Mouse (Mus musculus): Measurements from ENCODE around the gene Gm14190. TPM values are rescaled to one million over a fixed set of nuclear protein-coding genes. Genes with fewer than 3 reads are reported as not detected.
"Not testable (repeated sequence)": the region's sequence is repeated elsewhere in the genome, so short reads cannot be mapped to it uniquely, and the experiment has no call there.

Gene Gm14190
- not detected in 2 replicates for polyA plus RNA-seq (2015; fragmentation: Nextera tagmentation; extraction: Ambion mirVana)

DNA sequence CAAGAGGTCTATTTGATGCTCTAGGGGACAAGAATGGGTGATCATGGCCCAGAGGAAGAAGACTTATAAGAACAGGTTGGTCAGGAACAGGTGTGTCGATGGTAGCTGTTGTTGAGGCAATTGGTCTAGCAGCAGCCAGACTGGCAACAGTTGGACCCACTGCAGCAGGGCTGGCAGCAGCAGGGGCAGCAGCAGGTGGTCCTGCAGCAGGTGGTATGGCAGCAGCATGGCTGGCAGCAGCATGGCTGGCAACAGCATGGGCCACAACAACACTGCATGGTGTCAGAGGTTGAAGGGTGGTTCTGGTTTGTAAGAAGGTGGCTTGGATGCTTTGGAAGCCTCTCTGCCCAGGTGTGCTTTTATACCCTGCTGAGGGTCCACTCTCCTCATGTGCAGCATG lies at the start of gene Gm14190:
Gene Gm14190 (minus strand): TSS at position 278 of the 400 bp plus-strand sequence.
- Histone ChIP-seq H3K4me1 (no peaks in the 10 kb centered on the region), H3K4me3 (replicated peaks) (no peak within 1 kb of the TSS), H3K9ac (no peak within 1 kb of the TSS), H3K27ac (replicated peaks) (no peak within 1 kb of the TSS), H3K4me2 (replicated peaks) (no peak within 1 kb of the TSS), H3K36me3 (no peaks in the 10 kb centered on the region), H3K9me3 (replicated peaks) (no peaks in the 10 kb centered on the region), H3K27me3 (no peaks in the 10 kb centered on the region)
- no peak for ATAC-seq (ENCODE audit: insufficient number of reproducible peaks, low FRiP score, low TSS enrichment, low read depth)
- 86% methylated on average over 1 of the region's 1 CpGs for WGBS

- H3K27ac ChIP-seq (replicated peaks): no peak within 1 kb of the TSS
- H3K9ac ChIP-seq: no peak within 1 kb of the TSS
- no peaks in the 10 kb centered on the region for H3K36me3 ChIP-seq
- H3K27me3 ChIP-seq: no peaks in the 10 kb centered on the region
- H3K9me3 ChIP-seq (replicated peaks): no peaks in the 10 kb centered on the region
- H3K4me2 ChIP-seq (replicated peaks): no peak within 1 kb of the TSS
- WGBS: 56% methylated on average over 2 of the region's 2 CpGs
- no peaks in the 10 kb centered on the region for H3K4me1 ChIP-seq
- ATAC-seq (ENCODE audit: insufficient number of reproducible peaks, low FRiP score, low TSS enrichment, low read depth): no peak
- H3K4me3 ChIP-seq (replicated peaks): no peak within 1 kb of the TSS
Measured at GRCm38 (mm10) chr11:99734190-99734589, 43.6 kb upstream of the Gm14190 start, which contains the start of gene Gm14180. Gene Gm14180 (minus strand): TSS chr11:99734290.

GRCm38 (mm10) chr11:99724061-99724460 lies 33.5 kb upstream of the Gm14190 start:
- 67% methylated on average over 2 of the region's 2 CpGs for WGBS
- no peaks in the 10 kb centered on the region for H3K27me3 ChIP-seq
- ATAC-seq (ENCODE audit: insufficient number of reproducible peaks, low FRiP score, low TSS enrichment, low read depth): no peak
- H3K4me1 ChIP-seq: no peaks in the 10 kb centered on the region
- H3K9me3 ChIP-seq (replicated peaks): no peaks in the 10 kb centered on the region
- no peak overlapping the region for H3K4me3 ChIP-seq (replicated peaks)
- H3K4me2 ChIP-seq (replicated peaks): no peak overlapping the region
- H3K36me3 ChIP-seq: no peaks in the 10 kb centered on the region
- H3K9ac ChIP-seq: no peak overlapping the region
- H3K27ac ChIP-seq (replicated peaks): no peak overlapping the region

DNA sequence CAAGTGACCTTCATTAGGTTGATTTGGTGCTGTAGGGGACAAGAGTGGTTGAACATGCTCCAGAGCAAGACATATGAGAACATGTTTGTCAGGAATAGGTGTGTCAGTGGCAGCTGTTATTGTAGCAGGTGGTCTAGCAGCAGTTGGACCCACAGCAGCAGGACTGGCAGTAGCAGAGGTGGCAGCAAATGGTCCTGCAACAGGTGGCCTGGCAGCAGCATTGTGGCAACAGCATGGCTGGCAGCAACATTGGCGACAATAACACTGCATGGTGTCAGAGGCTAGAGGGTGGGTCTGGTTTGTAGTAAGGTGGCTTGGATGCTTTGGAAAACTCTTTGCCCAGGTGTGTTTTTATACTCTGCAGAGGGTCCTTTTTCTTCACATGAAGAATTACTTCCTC lies 28.2 kb upstream of the Gm14190 start:
- Histone ChIP-seq H3K27ac (replicated peaks) (no peak overlapping the region), H3K4me1 (no peaks in the 10 kb centered on the region), H3K4me2 (replicated peaks) (no peak overlapping the region), H3K36me3 (no peaks in the 10 kb centered on the region), H3K9me3 (replicated peaks) (no peaks in the 10 kb centered on the region), H3K9ac (no peak overlapping the region), H3K4me3 (replicated peaks) (no peak overlapping the region), H3K27me3 (no peaks in the 10 kb centered on the region)
- ATAC-seq (ENCODE audit: insufficient number of reproducible peaks, low FRiP score, low TSS enrichment, low read depth): no peak
- 86% methylated on average over 1 of the region's 1 CpGs for WGBS

DNA sequence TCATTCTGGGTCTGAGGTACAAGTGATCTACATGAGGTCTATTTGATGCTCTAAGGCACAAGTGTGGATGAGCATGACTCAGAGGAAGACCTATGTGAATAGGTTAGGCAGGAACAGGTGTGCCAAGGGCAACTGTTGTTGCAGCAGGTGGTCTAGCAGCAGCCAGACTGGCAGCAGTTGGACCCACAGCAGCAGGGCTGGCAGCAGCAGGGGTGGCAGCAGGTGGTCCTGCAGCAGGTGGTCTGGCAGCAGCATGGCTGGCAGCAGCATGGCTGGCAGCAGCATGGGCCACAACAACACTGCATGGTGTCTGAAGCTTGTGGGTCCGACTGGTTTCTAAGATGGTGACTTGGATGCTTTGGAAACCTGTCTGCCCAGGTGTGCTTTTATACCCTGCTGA lies 5.3 kb downstream of the Gm14190 start:
- not testable (repeated sequence) for H3K4me1 ChIP-seq; H3K27ac ChIP-seq (replicated peaks); H3K4me2 ChIP-seq (replicated peaks); H3K4me3 ChIP-seq (replicated peaks); H3K27me3 ChIP-seq; H3K9me3 ChIP-seq (replicated peaks); ATAC-seq (ENCODE audit: insufficient number of reproducible peaks, low FRiP score, low TSS enrichment, low read depth); H3K36me3 ChIP-seq; H3K9ac ChIP-seq
- 75% methylated on average over 1 of the region's 1 CpGs for WGBS

- H3K36me3 ChIP-seq: no peaks in the 10 kb centered on the region
- no peak for ATAC-seq (ENCODE audit: insufficient number of reproducible peaks, low FRiP score, low TSS enrichment, low read depth)
- no peaks in the 10 kb centered on the region for H3K9me3 ChIP-seq (replicated peaks)
- H3K27me3 ChIP-seq: no peaks in the 10 kb centered on the region
- H3K27ac ChIP-seq (replicated peaks): no peak overlapping the region
- no peak overlapping the region for H3K9ac ChIP-seq
- no peaks in the 10 kb centered on the region for H3K4me1 ChIP-seq
- H3K4me2 ChIP-seq (replicated peaks): no peak overlapping the region
- H3K4me3 ChIP-seq (replicated peaks): no peak overlapping the region
- 78% methylated on average over 2 of the region's 2 CpGs for WGBS
Measured at GRCm38 (mm10) chr11:99683481-99683880, 7.1 kb downstream of the Gm14190 start.

- no peak for ATAC-seq (ENCODE audit: insufficient number of reproducible peaks, low FRiP score, low TSS enrichment, low read depth)
- Histone ChIP-seq H3K4me3 (replicated peaks) (no peak within 1 kb of the TSS), H3K9me3 (replicated peaks) (no peaks in the 10 kb centered on the region), H3K27me3 (no peaks in the 10 kb centered on the region), H3K36me3 (no peaks in the 10 kb centered on the region), H3K4me1 (no peaks in the 10 kb centered on the region), H3K27ac (replicated peaks) (no peak within 1 kb of the TSS), H3K4me2 (replicated peaks) (no peak within 1 kb of the TSS), H3K9ac (no peak within 1 kb of the TSS)
Measured at GRCm38 (mm10) chr11:99665860-99666259, 24.7 kb downstream of the Gm14190 start, which contains the start of gene Krtap4-6. Gene Krtap4-6 (minus strand): TSS chr11:99665960.

GRCm38 (mm10) chr11:99662802-99663201 lies 27.7 kb downstream of the Gm14190 start:
- H3K4me3 ChIP-seq (replicated peaks): no peak overlapping the region
- H3K9ac ChIP-seq: no peak overlapping the region
- H3K36me3 ChIP-seq: no peaks in the 10 kb centered on the region
- no peak for ATAC-seq (ENCODE audit: insufficient number of reproducible peaks, low FRiP score, low TSS enrichment, low read depth)
- H3K4me1 ChIP-seq: no peaks in the 10 kb centered on the region
- H3K9me3 ChIP-seq (replicated peaks): no peaks in the 10 kb centered on the region
- H3K27me3 ChIP-seq: no peaks in the 10 kb centered on the region
- H3K27ac ChIP-seq (replicated peaks): no peak overlapping the region
- no peak overlapping the region for H3K4me2 ChIP-seq (replicated peaks)
- WGBS: 84% methylated on average over 10 of the region's 10 CpGs

DNA sequence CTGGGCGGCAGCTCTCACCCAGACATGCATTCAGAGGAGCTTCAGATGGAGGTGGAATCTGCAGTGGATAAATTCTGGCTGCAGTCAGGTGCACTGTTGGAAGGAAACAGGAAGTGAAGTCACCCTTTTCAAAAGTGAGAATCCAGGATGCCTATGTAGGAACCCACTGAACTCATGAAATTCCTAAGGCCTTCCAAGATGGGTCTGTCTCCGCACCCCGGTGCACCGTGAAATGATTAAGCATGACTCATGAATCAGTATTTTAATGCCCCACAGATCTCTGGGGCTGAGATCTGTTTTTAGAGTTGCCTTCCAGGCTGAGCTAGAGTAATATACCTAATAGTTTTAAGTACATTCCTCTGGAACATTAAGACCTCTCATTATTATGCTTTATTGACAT lies 31.3 kb downstream of the Gm14190 start:
- no peaks in the 10 kb centered on the region for H3K27me3 ChIP-seq
- H3K36me3 ChIP-seq: no peaks in the 10 kb centered on the region
- 69% methylated on average over 4 of the region's 4 CpGs for WGBS
- H3K4me2 ChIP-seq (replicated peaks): no peak overlapping the region
- H3K4me3 ChIP-seq (replicated peaks): no peak overlapping the region
- no peak for ATAC-seq (ENCODE audit: insufficient number of reproducible peaks, low FRiP score, low TSS enrichment, low read depth)
- H3K9me3 ChIP-seq (replicated peaks): no peaks in the 10 kb centered on the region
- H3K27ac ChIP-seq (replicated peaks): no peak overlapping the region
- no peaks in the 10 kb centered on the region for H3K4me1 ChIP-seq
- H3K9ac ChIP-seq: no peak overlapping the region

DNA sequence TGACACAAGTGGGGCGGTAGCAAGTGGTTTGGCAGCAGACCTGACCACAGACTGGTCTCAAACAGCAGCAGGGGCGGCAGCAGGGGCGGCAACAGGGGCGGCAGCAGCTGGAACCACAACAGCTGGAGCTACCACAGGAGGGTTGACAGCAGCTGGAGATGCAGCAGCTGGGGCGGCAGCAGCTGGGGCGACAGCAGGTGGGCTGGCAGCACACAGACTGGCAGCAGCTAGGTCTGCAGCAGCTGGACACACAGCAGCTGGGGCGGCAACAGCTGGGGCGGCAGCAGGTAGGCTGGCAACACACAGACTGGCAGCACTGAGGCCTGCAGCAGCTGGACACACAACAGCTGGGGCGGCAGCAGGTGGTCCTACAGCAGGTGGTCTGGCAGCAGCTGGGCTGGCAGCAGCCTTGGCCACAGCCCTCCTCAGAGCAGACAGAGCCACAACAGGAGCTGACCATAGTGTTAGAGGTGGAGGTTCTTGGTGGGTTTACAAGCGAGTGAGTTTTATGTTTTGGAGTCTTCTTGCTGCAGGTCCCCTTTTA lies 32.0 kb downstream of the Gm14190 start, which contains the start of gene Gm11563:
Gene Gm11563 (minus strand): TSS at position 494 of the 544 bp plus-strand sequence.
- not testable (repeated sequence) for H3K9ac ChIP-seq; H3K27ac ChIP-seq (replicated peaks); H3K27me3 ChIP-seq; ATAC-seq (ENCODE audit: insufficient number of reproducible peaks, low FRiP score, low TSS enrichment, low read depth); H3K4me1 ChIP-seq; H3K36me3 ChIP-seq; H3K4me2 ChIP-seq (replicated peaks); H3K4me3 ChIP-seq (replicated peaks); H3K9me3 ChIP-seq (replicated peaks)
- 55% methylated on average over 10 of the region's 10 CpGs for WGBS

DNA sequence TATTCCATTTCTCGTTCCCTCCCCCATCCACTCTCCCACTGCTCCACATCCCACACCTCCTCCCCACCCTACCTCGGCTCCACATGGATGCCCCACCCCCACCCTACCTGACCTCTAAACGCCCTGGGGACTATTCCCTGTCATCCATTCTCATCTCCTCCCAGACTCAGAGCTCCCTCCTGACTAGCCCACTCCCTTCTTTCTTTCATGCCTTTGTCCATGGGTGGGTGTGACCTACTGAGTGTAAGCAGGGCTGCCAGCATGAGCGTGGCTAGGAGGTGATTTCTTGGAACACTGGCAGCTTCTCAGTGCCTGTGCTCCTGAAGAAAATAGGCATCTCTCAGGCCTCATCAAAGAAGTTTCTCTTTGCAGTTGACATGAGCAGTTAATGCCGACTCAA lies 33.5 kb downstream of the Gm14190 start:
- no peak for ATAC-seq (ENCODE audit: insufficient number of reproducible peaks, low FRiP score, low TSS enrichment, low read depth)
- 38% methylated on average over 5 of the region's 5 CpGs for WGBS
- Histone ChIP-seq H3K27ac (replicated peaks) (no peak overlapping the region), H3K9me3 (replicated peaks) (no peaks in the 10 kb centered on the region), H3K9ac (no peak overlapping the region), H3K36me3 (no peaks in the 10 kb centered on the region), H3K27me3 (no peaks in the 10 kb centered on the region), H3K4me2 (replicated peaks) (no peak overlapping the region), H3K4me3 (replicated peaks) (no peak overlapping the region), H3K4me1 (no peaks in the 10 kb centered on the region)

- Histone ChIP-seq H3K36me3 (no peaks in the 10 kb centered on the region), H3K9ac (no peak within 1 kb of the TSS), H3K4me2 (replicated peaks) (no peak within 1 kb of the TSS), H3K9me3 (replicated peaks) (no peaks in the 10 kb centered on the region), H3K27ac (replicated peaks) (no peak within 1 kb of the TSS), H3K4me3 (replicated peaks) (no peak within 1 kb of the TSS), H3K27me3 (no peaks in the 10 kb centered on the region), H3K4me1 (no peaks in the 10 kb centered on the region)
- ATAC-seq (ENCODE audit: insufficient number of reproducible peaks, low FRiP score, low TSS enrichment, low read depth): no peak
- WGBS: 84% methylated on average over 2 of the region's 2 CpGs
Measured at GRCm38 (mm10) chr11:99650136-99650535, 40.4 kb downstream of the Gm14190 start, which contains the start of gene Gm11555. Gene Gm11555 (minus strand): TSS chr11:99650236.

Measured in embryonic facial prominence, embryonic 15.5 days (tissue).